Mouse (Mus musculus): Measurements from ENCODE around the gene Rassf3.

DNA sequence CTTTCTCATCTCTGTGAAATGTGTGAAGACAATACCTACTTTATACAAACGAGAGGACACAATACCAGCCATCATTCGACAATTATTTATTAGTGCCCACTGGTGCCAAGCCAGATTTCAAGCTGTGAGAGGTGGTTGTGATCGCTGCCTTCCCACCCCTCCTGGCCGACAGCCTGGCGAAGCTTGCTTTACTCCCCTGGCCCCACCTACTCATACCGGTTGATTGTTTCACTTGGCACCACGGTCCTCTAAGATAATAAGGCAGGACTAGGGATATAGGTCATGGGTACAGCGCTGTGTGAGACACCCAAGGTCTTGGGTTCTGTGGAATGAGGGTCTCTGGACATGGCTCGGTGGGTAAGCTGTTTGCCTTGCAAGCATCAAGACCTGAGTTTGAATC lies 55.1 kb downstream of the Rassf3 start:
- TF ChIP-seq CTCF (IDR thresholded peaks at IDR 0.05; ENCODE audit: control insufficient read depth, insufficient read depth, insufficient replicate concordance, low read depth, low read length) (no peak), POLR2A (IDR thresholded peaks at IDR 0.05; ENCODE audit: control insufficient read depth, low read depth, low read length) (no peak)
